Mouse (Mus musculus) kidney, postnatal 0 days (tissue): Measurements from ENCODE around the gene Gstp3. TPM values are rescaled to one million over a fixed set of nuclear protein-coding genes. Genes with fewer than 3 reads are reported as not detected.
"Not testable (repeated sequence)": the region's sequence is repeated elsewhere in the genome, so short reads cannot be mapped to it uniquely, and the experiment has no call there.

Source experiments
- ATAC-seq: fragments of 200-750 bp; cut with Nextera tagmentation; replicated peaks from 2 replicates; pipeline ENCODE4 v1.8.0; 2017; ENCODE audit warnings: low read depth, moderate number of reproducible peaks, moderate TSS enrichment, moderate library complexity; ENCODE audit not compliant: low FRiP score
- DNase-seq: peaks from one replicate; pipeline ENCODE4 v3.0.0-alpha.2; 2016; ENCODE audit warnings: low spot score
- H3K27ac ChIP-seq: fragments of 300-500 bp; sonication (generic); 2 replicates; pipeline ENCODE4 v1.5.1; 2014; ENCODE audit warnings: mild to moderate bottlenecking
- H3K27me3 ChIP-seq: fragments of 300-500 bp; sonication (generic); 2 replicates; pipeline ENCODE4 v1.6.1; 2014; ENCODE audit warnings: low read length, mixed read lengths; ENCODE audit not compliant: insufficient read depth
- H3K36me3 ChIP-seq: fragments of 300-500 bp; sonication (generic); 2 replicates; pipeline ENCODE4 v1.6.1; 2014; ENCODE audit warnings: low read length, mixed read lengths; ENCODE audit not compliant: insufficient read depth
- H3K4me1 ChIP-seq: fragments of 300-500 bp; sonication (generic); replicated peaks from 2 replicates; pipeline ENCODE4 v1.6.1; 2014; ENCODE audit warnings: antibody characterized with exemption, low read length, mixed read lengths; ENCODE audit not compliant: insufficient read depth
- H3K4me2 ChIP-seq: fragments of 300-500 bp; sonication (generic); 2 replicates; pipeline ENCODE4 v1.6.1; 2014; ENCODE audit warnings: mild to moderate bottlenecking, low read length, moderate library complexity, mixed read lengths
- H3K4me3 ChIP-seq: fragments of 300-500 bp; sonication (generic); replicated peaks from 2 replicates; pipeline ENCODE4 v1.5.1; 2014; ENCODE audit warnings: low read depth, low read length
- H3K9ac ChIP-seq: fragments of 300-500 bp; sonication (generic); 2 replicates; pipeline ENCODE4 v1.6.1; 2014; ENCODE audit warnings: low read depth, low read length
- H3K9me3 ChIP-seq: fragments of 300-500 bp; sonication (generic); replicated peaks from 2 replicates; pipeline ENCODE4 v1.6.1; 2016; ENCODE audit warnings: low read length, inconsistent platforms, mixed read lengths
- CTCF ChIP-seq: IDR thresholded peaks from 2 replicates; pipeline ENCODE4 v1.5.1; 2016; ENCODE audit warnings: antibody characterized with exemption, low read depth, mild to moderate bottlenecking, moderate library complexity
- WGBS: fragments of 180-500 bp; shearing (Covaris S2); extraction: QIAGEN DNeasy Blood & Tissue Kit; methylation state at CpG from one replicate; pipeline ENCODE4 v1.1.7; 2014; 5-methylcytosine and 5-hydroxymethylcytosine counted together
- polyA plus RNA-seq: library from polyadenylated mRNA; unstranded; fragments of >200 nt; fragmentation: Nextera tagmentation; extraction: Ambion mirVana; gene quantifications from 2 replicates; pipeline ENCODE4 v1.2.1, GENCODE M21; 2015

The Gstp3 gene
- polyA plus RNA-seq, 1 experiment from 2014 or later = not detected

DNA sequence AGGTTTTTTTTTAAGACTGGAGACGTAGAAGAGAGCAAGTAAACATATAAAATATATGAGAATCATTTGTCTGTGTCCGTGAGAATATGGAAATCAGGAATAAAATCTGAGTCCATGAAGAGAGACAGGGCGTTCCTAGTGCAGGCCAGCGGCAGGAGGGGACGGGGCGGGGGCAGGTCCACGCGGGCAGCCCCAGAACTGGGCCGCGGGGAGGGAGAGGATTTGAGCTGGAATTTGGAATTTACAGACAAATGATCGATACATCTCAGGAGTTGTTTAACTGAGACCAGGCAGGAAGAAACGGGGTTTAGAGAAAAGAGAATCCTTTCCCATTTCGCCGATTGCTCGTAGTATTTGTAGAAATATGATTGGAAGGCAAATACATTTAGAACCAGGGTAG is 10.9 kb upstream of the Gstp3 start:
- no peak overlapping the region for H3K4me2 ChIP-seq
- H3K9ac ChIP-seq = no peak overlapping the region
- no peaks in the 10 kb centered on the region for H3K36me3 ChIP-seq
- WGBS = 80% methylated on average over 15 of the region's 15 CpGs
- H3K4me1 ChIP-seq = peaks cover 3% of the 10 kb centered on the region; the same call in 1 of the 2 replicates
- H3K27me3 ChIP-seq = no peaks in the 10 kb centered on the region
- DNase-seq (no peak), ATAC-seq (no peak)
- H3K4me3 ChIP-seq = no peak overlapping the region
- no peaks in the 10 kb centered on the region for H3K9me3 ChIP-seq
- TF ChIP-seq CTCF = no peak
- H3K27ac ChIP-seq = no peak overlapping the region

DNA sequence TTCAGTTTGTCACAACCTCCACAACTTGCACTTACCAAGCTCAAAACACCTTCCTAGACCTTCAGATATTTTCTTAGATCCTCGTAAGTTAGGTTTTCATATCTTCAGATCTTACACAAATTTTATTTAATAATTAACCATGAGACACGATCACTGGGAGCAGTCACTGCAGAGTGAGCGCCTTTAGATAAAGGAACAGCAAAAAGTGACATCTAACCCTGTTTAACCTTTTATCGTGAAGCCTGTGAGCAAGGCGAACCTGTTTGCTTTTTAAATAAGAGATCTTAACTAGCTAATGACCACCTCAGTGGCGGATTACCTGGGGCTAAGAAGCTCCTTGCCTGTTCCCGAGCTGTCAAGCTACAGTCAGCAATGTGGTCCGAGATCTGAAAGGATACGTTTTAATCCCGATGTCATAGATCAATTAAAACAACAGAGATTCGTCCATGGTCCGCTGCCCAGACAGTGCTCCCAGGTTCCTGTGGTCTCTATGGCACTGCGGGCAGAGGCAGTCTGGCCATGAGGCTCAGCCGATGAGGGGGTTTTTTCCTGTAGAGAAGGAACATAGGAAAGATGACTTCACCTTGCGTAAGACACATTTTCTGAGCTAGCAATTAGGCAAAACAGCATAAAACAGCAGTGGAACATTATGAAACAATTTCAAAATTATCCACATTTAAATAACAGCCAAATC is 9.5 kb upstream of the Gstp3 start:
- Histone ChIP-seq H3K4me3 (no peak overlapping the region), H3K27me3 (no peaks in the 10 kb centered on the region), H3K4me2 (no peak overlapping the region), H3K9ac (no peak overlapping the region), H3K9me3 (no peaks in the 10 kb centered on the region), H3K4me1 (peaks cover 3% of the 10 kb centered on the region; the same call in 1 of the 2 replicates), H3K27ac (no peak overlapping the region), H3K36me3 (no peaks in the 10 kb centered on the region)
- DNase-seq (no peak), ATAC-seq (no peak)
- WGBS = 60% methylated on average over 15 of the region's 15 CpGs
- TF ChIP-seq CTCF = no peak

DNA sequence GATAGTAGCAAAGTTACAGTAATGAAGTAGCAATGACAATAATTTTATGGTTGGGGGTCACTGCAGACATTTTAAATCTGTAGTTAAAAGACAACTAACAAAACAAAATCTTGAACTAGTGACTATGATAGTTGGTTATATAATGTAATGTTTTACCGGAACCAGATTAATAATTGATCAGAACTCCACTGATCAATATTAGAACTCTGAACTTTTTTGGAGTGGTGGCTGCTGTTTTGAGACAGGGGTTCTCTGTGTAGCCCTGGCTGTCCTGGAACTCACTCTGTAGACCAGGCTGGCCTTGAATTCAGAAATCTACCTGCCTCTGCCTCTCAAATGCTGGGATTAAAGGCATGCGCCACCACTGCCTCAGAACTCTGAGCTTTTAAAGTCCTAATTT is 8.9 kb upstream of the Gstp3 start:
- not testable (repeated sequence) for H3K36me3 ChIP-seq, DNase-seq, H3K4me2 ChIP-seq, ATAC-seq, H3K4me1 ChIP-seq, H3K27me3 ChIP-seq, H3K9me3 ChIP-seq, H3K9ac ChIP-seq, H3K27ac ChIP-seq, H3K4me3 ChIP-seq
- WGBS = 79% methylated on average over 2 of the region's 2 CpGs

DNA sequence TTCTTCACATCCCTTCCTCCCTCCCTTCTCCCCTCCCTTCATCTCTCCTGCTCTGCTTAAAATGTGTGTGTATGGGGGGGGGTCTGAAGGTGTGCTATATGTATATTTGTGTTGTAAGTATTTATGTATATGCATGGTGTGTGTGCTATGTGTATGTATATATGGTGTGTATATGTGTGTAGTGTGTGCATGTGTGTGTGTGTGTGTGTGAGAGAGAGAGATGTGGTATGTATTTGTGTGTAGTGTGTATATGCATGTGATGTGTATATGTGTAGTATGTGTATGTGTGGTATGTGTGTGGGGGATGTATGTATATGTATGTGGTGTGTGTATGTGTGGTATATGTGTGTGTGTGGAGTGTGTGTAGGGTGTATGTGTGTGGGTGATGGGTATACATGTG is 7.5 kb upstream of the Gstp3 start:
- Histone ChIP-seq H3K4me1 (no peaks in the 10 kb centered on the region), H3K9me3 (no peaks in the 10 kb centered on the region), H3K27me3 (no peaks in the 10 kb centered on the region), H3K9ac (no peak overlapping the region), H3K4me3 (no peak overlapping the region), H3K27ac (no peak overlapping the region), H3K4me2 (no peak overlapping the region), H3K36me3 (no peaks in the 10 kb centered on the region)
- DNase-seq (no peak), ATAC-seq (no peak)
- TF ChIP-seq CTCF = no peak

DNA sequence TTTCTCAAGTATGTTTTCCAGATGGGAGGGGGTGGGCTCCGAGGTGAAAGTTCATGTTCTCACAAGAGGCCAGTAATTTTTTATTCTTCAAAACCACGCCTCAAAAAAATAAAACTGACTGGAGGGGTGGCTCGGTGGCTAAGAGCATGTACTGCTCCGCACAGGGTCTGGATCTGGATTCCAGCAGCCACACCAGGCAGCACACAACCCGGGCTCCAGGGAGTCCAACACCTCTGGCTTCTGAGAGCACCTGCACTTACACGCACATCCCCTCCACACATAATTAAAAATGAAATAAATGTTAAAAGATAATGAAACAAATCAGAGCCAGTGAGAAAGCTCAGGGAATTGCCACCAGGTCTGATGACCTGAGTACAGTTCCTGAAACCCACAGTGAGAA is 6.9 kb upstream of the Gstp3 start:
- Histone ChIP-seq H3K4me3 (no peak overlapping the region), H3K9ac (no peak overlapping the region), H3K4me2 (no peak overlapping the region), H3K4me1 (no peaks in the 10 kb centered on the region), H3K36me3 (no peaks in the 10 kb centered on the region), H3K27ac (no peak overlapping the region), H3K27me3 (no peaks in the 10 kb centered on the region), H3K9me3 (no peaks in the 10 kb centered on the region)
- WGBS = 61% methylated on average over 6 of the region's 6 CpGs
- no peak for TF ChIP-seq CTCF
- ATAC-seq (no peak), DNase-seq (no peak)

DNA sequence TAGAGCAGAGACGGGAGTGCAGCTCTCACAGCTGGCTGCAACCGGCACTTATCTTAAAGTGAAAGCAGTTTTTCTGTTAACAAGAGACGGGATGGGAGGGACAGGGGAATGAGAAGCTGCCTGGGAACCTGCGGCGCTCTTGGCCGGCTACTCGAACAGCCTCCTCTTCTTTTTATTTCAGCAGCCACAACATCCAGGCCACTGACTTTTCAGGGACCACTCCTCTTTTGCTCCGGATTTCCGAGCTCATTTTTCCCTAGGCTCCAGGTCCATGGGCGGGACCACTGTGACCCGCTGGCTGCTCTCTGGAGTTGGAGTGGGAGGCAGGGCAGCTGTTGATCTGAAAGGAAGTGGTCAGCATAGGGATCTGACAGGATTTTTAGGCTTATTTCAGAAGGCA is 5.1 kb upstream of the Gstp3 start:
- not testable (repeated sequence) for H3K27me3 ChIP-seq, ATAC-seq, H3K36me3 ChIP-seq, H3K4me1 ChIP-seq, H3K27ac ChIP-seq, H3K9me3 ChIP-seq, DNase-seq, H3K4me2 ChIP-seq, H3K4me3 ChIP-seq, H3K9ac ChIP-seq
- 0% methylated on average over 2 of the region's 11 CpGs for WGBS

DNA sequence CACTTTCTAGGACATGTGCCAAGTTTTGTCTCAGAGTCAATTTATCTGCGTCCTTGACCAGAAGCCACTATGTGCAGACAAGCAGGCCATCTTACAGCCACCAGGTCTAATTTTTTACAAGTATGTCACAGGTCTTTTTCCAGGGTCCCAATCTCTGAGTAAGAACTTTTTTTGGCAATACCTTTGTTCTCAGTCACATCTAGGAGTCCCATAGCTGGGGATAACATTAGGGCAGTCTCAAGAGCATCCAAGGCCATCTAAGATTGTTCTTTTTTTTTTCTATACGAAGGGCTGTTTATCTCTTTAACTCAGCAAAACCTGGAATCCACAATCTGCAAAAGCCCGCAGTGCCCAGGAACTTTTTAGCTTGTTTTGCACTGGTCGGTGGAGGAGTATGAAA is 4.0 kb upstream of the Gstp3 start:
- not testable (repeated sequence) for H3K9me3 ChIP-seq, H3K4me2 ChIP-seq, H3K27me3 ChIP-seq, DNase-seq, H3K4me1 ChIP-seq, H3K9ac ChIP-seq, H3K4me3 ChIP-seq, ATAC-seq, H3K27ac ChIP-seq, H3K36me3 ChIP-seq
- WGBS = 54% methylated on average over 2 of the region's 4 CpGs
